Comparison of ENCODE assay signal across 28 mouse cellular contexts in the genomic region with DNA sequence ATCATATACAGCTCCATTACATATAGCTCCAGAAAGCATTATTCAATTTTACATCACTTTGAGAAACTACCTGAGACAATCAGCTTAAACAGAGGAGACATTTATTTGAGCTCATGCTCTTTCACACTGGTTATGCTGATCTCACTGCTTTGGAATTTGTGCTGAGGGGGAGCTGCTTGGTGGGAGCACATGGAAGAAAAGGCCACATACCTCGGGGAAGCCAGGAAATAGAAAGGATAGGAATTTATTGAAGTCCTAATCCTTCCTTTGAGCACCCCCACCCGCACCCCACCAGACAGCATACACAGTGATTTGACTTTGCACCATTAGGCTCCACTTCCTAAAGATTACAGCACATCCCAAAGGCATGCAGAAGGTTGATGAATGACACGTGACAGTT.
A peak's percentile ranks its signal among the peaks of the same experiment; 100 is the strongest.
DNase-seq lines count a peak whose midpoint lies in the region; ATAC-seq lines count a peak whose summit lies in the region.
"Had no signal": no experiment of that assay in that cellular context is flagged by ENCODE, and none has a peak within 500 bp of the region (broad histone marks: within the 10 kb centered on the region; RNA-seq: fewer than 3 reads in every experiment).

No protein-coding gene starts in this region.

- H3K27me3 ChIP-seq in midbrain, embryonic 11.5 days (ENCODE audit: control insufficient read depth, insufficient read depth, low read length), result no peaks in the 10 kb centered on the region
- H3K27me3 ChIP-seq in midbrain, embryonic 13.5 days, result no peaks in the 10 kb centered on the region
- H3K27me3 ChIP-seq: CH12.LX; embryonic facial prominence, embryonic 13.5 days; limb, embryonic 12.5 days had no signal

- peak; percentile 34 for DNase-seq in heart, adult 11 months
- no peak for DNase-seq in heart, adult 9 months (ENCODE audit: low spot score in 2 of 2)
- DNase-seq in midbrain, embryonic 11.5 days (ENCODE audit: low spot score, missing footprints), result peak; percentile 41
- DNase-seq in R1 (ENCODE audit: low read depth, low spot score), result peak; percentile 19
- DNase-seq in urinary bladder, postnatal 25 days (ENCODE audit: low spot score), result no peak
- DNase-seq in spleen, adult 18-20 months, result no peak
- DNase-seq: adrenal gland, adult 2 months; cerebellum, adult 11 months; cerebellum, adult 9-10 months; cerebellum, postnatal 36 days; forebrain, postnatal 0 days; kidney, adult 11 months; kidney, postnatal 36 days; right cerebral cortex, postnatal 25 days; thymus, postnatal 14 days had no signal

- no peaks in the 10 kb centered on the region for H3K9me3 ChIP-seq in midbrain, embryonic 11.5 days (ENCODE audit: control insufficient read depth, low read length)
- no peaks in the 10 kb centered on the region for H3K9me3 ChIP-seq in midbrain, embryonic 13.5 days
- H3K9me3 ChIP-seq: embryonic facial prominence, embryonic 13.5 days; limb, embryonic 12.5 days had no signal

- 28% methylated on average over 3 of the region's 3 CpGs for WGBS in midbrain, embryonic 11.5 days
- WGBS in midbrain, embryonic 13.5 days, result 28% methylated on average over 3 of the region's 3 CpGs

- H3K9ac ChIP-seq in midbrain, embryonic 11.5 days (ENCODE audit: low read length), result no peak overlapping the region
- no peak overlapping the region for H3K9ac ChIP-seq in midbrain, embryonic 13.5 days (replicated peaks)
- H3K9ac ChIP-seq: embryonic facial prominence, embryonic 13.5 days; forebrain, postnatal 0 days; hindbrain, embryonic 14.5 days; limb, embryonic 12.5 days had no signal

- no peak overlapping the region for H3K4me3 ChIP-seq in midbrain, embryonic 11.5 days (ENCODE audit: low read depth, low read length)
- no peak overlapping the region for H3K4me3 ChIP-seq in midbrain, embryonic 13.5 days (replicated peaks)
- H3K4me3 ChIP-seq: embryonic facial prominence, embryonic 13.5 days; layer of hippocampus, adult 2 months; left cerebral cortex, adult 2 months; limb, embryonic 12.5 days had no signal

- no peak for ATAC-seq in midbrain, embryonic 11.5 days (ENCODE audit: low FRiP score)
- no peak for ATAC-seq in midbrain, embryonic 13.5 days
- ATAC-seq: forebrain, postnatal 0 days; inflammation-experienced regulatory T-cells, adult 6 months; lung, postnatal 0 days; midbrain, embryonic 16.5 days had no signal

- H3K36me3 ChIP-seq in midbrain, embryonic 11.5 days (ENCODE audit: control insufficient read depth, insufficient read depth, low read length), result no peaks in the 10 kb centered on the region
- H3K36me3 ChIP-seq in midbrain, embryonic 13.5 days, result no peaks in the 10 kb centered on the region
- H3K36me3 ChIP-seq: embryonic facial prominence, embryonic 13.5 days; limb, embryonic 12.5 days had no signal

- no peaks in the 10 kb centered on the region for H3K4me1 ChIP-seq in midbrain, embryonic 11.5 days (ENCODE audit: control insufficient read depth, insufficient read depth, low read length)
- H3K4me1 ChIP-seq in midbrain, embryonic 13.5 days (replicated peaks), result no peaks in the 10 kb centered on the region
- H3K4me1 ChIP-seq: limb, embryonic 12.5 days had no signal

- H3K27ac ChIP-seq in midbrain, embryonic 11.5 days (ENCODE audit: low read depth, low read length), result no peak overlapping the region
- no peak overlapping the region for H3K27ac ChIP-seq in midbrain, embryonic 13.5 days
- H3K27ac ChIP-seq: embryonic facial prominence, embryonic 13.5 days; hindbrain, embryonic 14.5 days; layer of hippocampus, adult 2 months; left cerebral cortex, adult 2 months; limb, embryonic 12.5 days; macrophage had no signal

- no peak overlapping the region for H3K4me2 ChIP-seq in midbrain, embryonic 11.5 days
- H3K4me2 ChIP-seq in midbrain, embryonic 13.5 days (replicated peaks), result no peak overlapping the region
- H3K4me2 ChIP-seq: embryonic facial prominence, embryonic 13.5 days; heart, embryonic 11.5 days; hindbrain, embryonic 14.5 days; limb, embryonic 12.5 days; liver, embryonic 11.5 days had no signal

Comparison
In these comparisons a context has a peak if more than half of its experiments do, and no peak if none do; other contexts are left out.
1. DNase-seq: peak in heart, adult 11 months (single experiment), midbrain, embryonic 11.5 days (single experiment) and R1 (single experiment); none in heart, adult 9 months (0 of 2), urinary bladder, postnatal 25 days (single experiment) and spleen, adult 18-20 months (0 of 2).